Mouse (Mus musculus) ES-E14 (cell line): ENCODE results near the gene Klk9. TPM values are rescaled to one million over a fixed set of nuclear protein-coding genes. Genes with fewer than 3 reads are reported as not detected.

ENCODE experiments used
- DNase-seq: peaks from one replicate; pipeline ENCODE4 v3.0.0-alpha.2; 2013; ENCODE audit warnings: low read depth, low spot score
- H3K27ac ChIP-seq: 2 replicates; pipeline ENCODE4 v1.5.1; 2012; ENCODE audit warnings: low read depth, mild to moderate bottlenecking, low read length, moderate library complexity, mixed read lengths; ENCODE audit not compliant: poor library complexity, insufficient read depth, severe bottlenecking
- H3K36me3 ChIP-seq: 2 replicates; pipeline ENCODE4 v1.6.1; 2012; ENCODE audit warnings: mild to moderate bottlenecking, low read length, moderate library complexity, mixed read lengths; ENCODE audit not compliant: control insufficient read depth, poor library complexity, insufficient read depth, severe bottlenecking
- H3K4me1 ChIP-seq, 2 experiments: fragments of 150-350 bp in 1 of 2; sonication (generic) in 1 of 2; 2 replicates each; pipeline ENCODE4 v1.6.1; 2012; ENCODE audit warnings: low read length in 2 of 2, mild to moderate bottlenecking in 1 of 2, mixed read lengths in 1 of 2; ENCODE audit not compliant: control insufficient read depth in 2 of 2, insufficient read depth in 2 of 2, poor library complexity in 1 of 2
- H3K4me3 ChIP-seq, 2 experiments: fragments of 150-350 bp in 1 of 2; sonication (generic) in 1 of 2; 2 replicates each; pipeline ENCODE4 v1.5.1; 2012; ENCODE audit warnings: low read length in 2 of 2, low read depth in 1 of 2, mild to moderate bottlenecking in 1 of 2, mixed read lengths in 1 of 2; ENCODE audit not compliant: insufficient read depth in 1 of 2, poor library complexity in 1 of 2, severe bottlenecking in 1 of 2
- H3K9ac ChIP-seq: 2 replicates; pipeline ENCODE4 v1.6.1; 2012; ENCODE audit warnings: low read depth, mild to moderate bottlenecking, low read length, mixed read lengths; ENCODE audit not compliant: poor library complexity, insufficient read depth, severe bottlenecking
- H3K9me3 ChIP-seq: fragments of 150-350 bp; sonication (generic); 2 replicates; pipeline ENCODE4 v1.6.1; 2012; ENCODE audit warnings: low read depth, mild to moderate bottlenecking, low read length; ENCODE audit not compliant: control insufficient read depth, insufficient read depth
- CHD2 ChIP-seq: IDR thresholded peaks from 2 replicates; pipeline ENCODE4 v1.6.1; 2014; ENCODE audit warnings: mild to moderate bottlenecking, low read depth, low read length, inconsistent platforms
- HCFC1 ChIP-seq: IDR thresholded peaks from 2 replicates; pipeline ENCODE4 v1.6.1; 2012; ENCODE audit warnings: low read length, inconsistent platforms, borderline replicate concordance; ENCODE audit not compliant: insufficient read depth
- MAFK ChIP-seq: IDR thresholded peaks from 2 replicates; pipeline ENCODE4 v1.6.1; 2014; ENCODE audit warnings: mild to moderate bottlenecking, low read depth, low read length, inconsistent platforms; ENCODE audit not compliant: insufficient read depth
- ZC3H11A ChIP-seq: IDR thresholded peaks from 2 replicates; pipeline ENCODE4 v1.6.1; 2012; ENCODE audit warnings: low read depth, mild to moderate bottlenecking, inconsistent platforms, low read length, borderline replicate concordance
- ZNF384 ChIP-seq: IDR thresholded peaks from 2 replicates; pipeline ENCODE4 v1.6.1; 2012; ENCODE audit warnings: low read depth, low read length, inconsistent platforms
- in situ Hi-C, 2 experiments: fragments of 600-800 bp; cut with MboI; formaldehyde crosslinking; loops; one replicate each; pipeline ENCODE4 v1.15.1; 2025; ENCODE audit warnings: low sequenced_read_pairs in 2 of 2, inconsistent platforms in 1 of 2; ENCODE audit not compliant: unreplicated experiment in 2 of 2
- total RNA-seq: library from RNA; depleted of rRNA; stranded (reverse); fragments of 300-350 nt; gene quantifications from 2 replicates; pipeline ENCODE4 v1.2.3, GENCODE M21; 2012; rRNA removed

Klk9 gene
- total RNA-seq, result 0.13 TPM in 1 of 2 replicates, not detected in the other

- in situ Hi-C loops, result no loop called here
- Histone ChIP-seq H3K9me3 (no peaks in the 10 kb centered on the region), H3K4me1 (peaks cover 0 to 4% of the 10 kb centered on the region in 2 experiments; a peak in 1 of 4 replicates), H3K4me3 (no peak within 1 kb of the TSS), H3K27ac (no peak within 1 kb of the TSS), H3K9ac (no peak within 1 kb of the TSS), H3K36me3 (no peaks in the 10 kb centered on the region)
- TF ChIP-seq CHD2 (no peak), MAFK (no peak), HCFC1 (no peak), ZNF384 (no peak), ZC3H11A (no peak)
- DNase-seq, result no peak
Observed at GRCm38 (mm10) chr7:43791591-43791990, at the start of gene Klk9. Gene Klk9 (plus strand): TSS chr7:43791891.

GRCm38 (mm10) chr7:43747788-43748187 is 43.9 kb upstream of the Klk9 start:
- TF ChIP-seq HCFC1 (no peak), CHD2 (no peak), ZC3H11A (no peak), MAFK (no peak), ZNF384 (no peak)
- H3K4me1 ChIP-seq, result no peaks in the 10 kb centered on the region
- H3K27ac ChIP-seq, result no peak overlapping the region
- H3K36me3 ChIP-seq, result no peaks in the 10 kb centered on the region
- no peaks in the 10 kb centered on the region for H3K9me3 ChIP-seq
- in situ Hi-C loops, result no loop called here
- no peak for DNase-seq
- H3K9ac ChIP-seq, result no peak overlapping the region
- no peak overlapping the region for H3K4me3 ChIP-seq

- H3K27ac ChIP-seq, result no peak overlapping the region
- DNase-seq, result no peak
- H3K9ac ChIP-seq, result no peak overlapping the region
- in situ Hi-C loops, result no loop called here
- no peaks in the 10 kb centered on the region for H3K9me3 ChIP-seq
- TF ChIP-seq CHD2 (no peak), ZC3H11A (no peak), HCFC1 (no peak), MAFK (no peak), ZNF384 (no peak)
- H3K4me3 ChIP-seq, result no peak overlapping the region
- no peaks in the 10 kb centered on the region for H3K36me3 ChIP-seq
- no peaks in the 10 kb centered on the region for H3K4me1 ChIP-seq
Observed at GRCm38 (mm10) chr7:43752806-43753205, 38.9 kb upstream of the Klk9 start.

GRCm38 (mm10) chr7:43766484-43766883 is 25.2 kb upstream of the Klk9 start:
- TF ChIP-seq MAFK (no peak), ZC3H11A (no peak), HCFC1 (no peak), ZNF384 (no peak), CHD2 (no peak)
- no peaks in the 10 kb centered on the region for H3K36me3 ChIP-seq
- no peak overlapping the region for H3K27ac ChIP-seq
- H3K9me3 ChIP-seq, result no peaks in the 10 kb centered on the region
- DNase-seq, result no peak
- in situ Hi-C loops, result no loop called here
- H3K9ac ChIP-seq, result no peak overlapping the region
- H3K4me1 ChIP-seq, result peaks cover 0 to 2% of the 10 kb centered on the region in 2 experiments; a peak in 1 of 4 replicates
- no peak overlapping the region for H3K4me3 ChIP-seq

GRCm38 (mm10) chr7:43768597-43768996 is 23.1 kb upstream of the Klk9 start, which contains the start of gene Klk12:
Gene Klk12 (plus strand): TSS chr7:43768897.
- Histone ChIP-seq H3K4me3 (no peak within 1 kb of the TSS), H3K9ac (no peak within 1 kb of the TSS), H3K9me3 (no peaks in the 10 kb centered on the region), H3K4me1 (peaks cover 0 to 2% of the 10 kb centered on the region in 2 experiments; a peak in 1 of 4 replicates), H3K27ac (no peak within 1 kb of the TSS), H3K36me3 (no peaks in the 10 kb centered on the region)
- in situ Hi-C loops, result no loop called here
- no peak for DNase-seq
- no peak for TF ChIP-seq HCFC1
- TF ChIP-seq CHD2, result no peak
- no peak for TF ChIP-seq MAFK
- no peak for TF ChIP-seq ZC3H11A
- TF ChIP-seq ZNF384, result no peak
